Mouse (Mus musculus) layer of hippocampus, adult 9-10 months (tissue): Measurements from ENCODE around the gene Gtf3c2.

Source experiments
- DNase-seq: peaks from one replicate; pipeline ENCODE4 v3.0.0; 2022; ENCODE audit warnings: low spot score

Gene Gtf3c2

DNA sequence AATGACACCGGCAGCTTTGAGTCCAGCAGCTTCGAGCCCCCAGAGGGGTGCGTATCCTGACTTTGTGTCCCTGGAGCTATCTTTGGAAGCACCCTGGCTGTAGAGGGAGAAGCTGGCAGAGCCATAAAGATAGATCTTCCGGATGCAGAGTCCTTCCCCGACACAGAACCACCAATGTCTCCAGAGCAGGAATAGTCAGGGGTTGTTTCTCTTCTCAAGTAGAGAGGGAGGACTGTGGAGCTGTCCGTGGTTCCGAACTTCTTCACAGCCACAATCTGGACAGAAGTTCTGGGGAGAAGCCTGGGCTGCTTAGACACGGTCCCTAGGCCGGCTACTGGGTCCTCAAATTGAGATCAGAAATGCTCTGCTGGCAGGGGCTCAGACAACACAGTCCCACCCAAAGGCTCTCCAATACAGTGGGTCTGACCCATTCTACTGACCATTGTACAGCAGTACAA lies 40.9 kb downstream of the Gtf3c2 start:
- no peak for DNase-seq

DNA sequence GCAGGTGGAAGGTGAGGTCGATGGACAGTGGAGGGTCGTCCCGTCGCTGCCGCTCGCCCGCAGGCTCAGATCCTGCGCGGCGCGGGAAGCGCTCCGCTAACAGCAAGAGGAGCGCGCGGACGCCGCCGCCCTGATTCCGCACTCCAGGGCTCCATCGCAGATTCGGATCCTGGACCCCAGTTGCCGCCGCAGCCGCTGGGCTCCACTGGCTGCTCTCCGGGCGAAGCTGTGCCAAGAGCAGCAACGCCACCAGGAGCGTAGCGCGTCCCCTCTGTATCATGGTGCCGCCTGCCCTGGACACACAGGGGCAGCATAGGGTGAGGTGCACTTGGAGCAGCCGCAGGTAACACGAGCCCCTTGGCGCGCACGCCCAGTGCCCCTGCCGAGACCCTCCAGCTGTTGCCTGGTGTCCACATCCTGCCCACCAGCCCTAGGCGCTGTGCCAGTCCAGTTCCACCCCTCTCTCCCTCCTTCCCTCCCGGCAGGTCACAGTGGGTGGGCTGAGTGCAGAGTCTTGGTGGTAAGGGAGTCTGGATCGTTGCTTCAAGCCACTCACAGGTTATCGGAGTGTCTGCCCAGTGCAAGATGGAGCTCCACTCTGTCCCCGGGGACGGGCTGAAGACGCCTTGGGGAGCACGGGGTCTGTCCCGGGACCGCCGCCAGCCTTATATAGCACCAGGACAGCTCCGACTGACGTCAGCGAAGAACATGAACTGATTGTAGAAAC lies 41.5 kb downstream of the Gtf3c2 start, which contains the start of gene Ucn:
Ucn (minus strand) TSS at position 589 of the 727 bp plus-strand sequence.
- DNase-seq: no peak

DNA sequence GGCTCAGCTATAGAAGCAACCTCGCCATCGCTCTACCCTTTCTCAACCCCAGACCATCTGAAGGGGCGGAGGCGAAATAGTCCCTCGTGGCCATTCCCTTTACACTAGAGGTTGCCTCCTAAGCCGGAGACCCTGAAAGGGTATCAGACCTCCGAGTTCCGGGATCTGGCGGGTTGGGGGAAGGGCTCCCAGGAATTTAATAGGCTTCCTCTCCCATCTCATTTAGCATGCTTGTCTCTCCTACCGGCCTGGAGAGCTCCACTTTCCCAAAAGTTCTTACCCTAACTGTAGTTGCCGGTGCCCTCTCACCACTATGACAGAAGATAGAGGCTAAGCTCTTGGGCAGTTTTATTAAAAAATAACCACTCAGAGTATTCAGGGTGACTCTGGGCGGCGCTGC lies 42.3 kb downstream of the Gtf3c2 start:
- no peak for DNase-seq

DNA sequence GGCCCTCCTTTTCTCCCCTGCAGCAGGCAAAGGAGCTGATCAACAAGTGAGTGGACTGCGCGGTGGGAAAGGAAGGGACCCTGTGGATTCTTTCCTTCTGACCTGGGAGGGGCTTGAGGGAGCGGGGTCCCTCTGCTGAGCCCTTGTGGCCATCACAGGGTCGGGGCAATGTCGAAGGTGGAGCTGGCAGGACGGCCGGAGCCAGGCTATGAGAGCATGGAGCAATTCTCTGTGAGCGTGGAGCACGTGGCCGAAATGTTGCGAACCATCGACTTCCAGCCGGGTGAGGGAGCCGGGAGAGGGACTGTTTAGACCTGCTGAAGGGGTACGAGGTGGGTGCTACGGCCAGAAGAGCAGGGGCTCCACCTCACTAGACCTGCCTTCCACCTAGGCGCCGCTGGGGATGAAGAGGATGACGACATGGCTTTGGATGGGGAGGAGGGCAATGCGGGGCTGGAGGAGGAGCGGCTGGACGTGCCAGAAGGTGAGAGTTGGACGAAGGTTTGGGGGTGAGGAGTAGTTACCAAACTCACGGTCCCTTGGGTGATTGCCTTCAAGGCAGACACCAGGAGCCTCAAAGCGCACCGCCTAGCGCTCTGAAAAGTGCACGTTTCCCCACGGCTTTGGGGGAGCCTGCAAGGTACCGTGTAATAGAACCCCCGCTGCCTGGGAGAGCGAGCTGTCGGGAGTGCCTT lies 43.1 kb downstream of the Gtf3c2 start:
- DNase-seq: no peak

DNA sequence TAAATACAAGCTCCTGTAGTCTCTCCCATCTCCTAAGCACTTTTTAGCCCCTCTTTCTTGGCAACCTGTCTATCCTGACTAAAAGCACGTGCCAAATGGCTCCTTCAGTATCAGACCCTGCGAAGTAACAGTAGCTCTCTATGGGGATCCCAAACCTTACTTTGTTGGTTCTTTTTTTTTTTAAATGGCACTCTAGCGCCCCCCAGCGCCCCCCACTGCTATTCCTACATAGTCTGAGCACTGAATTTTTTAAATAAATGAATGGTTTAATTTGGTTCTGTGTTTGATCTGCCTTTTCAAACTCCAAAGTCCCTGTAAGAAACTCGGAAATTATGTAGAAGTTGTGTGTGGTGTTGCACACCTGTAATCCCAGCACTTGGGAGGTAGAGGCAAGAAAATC lies 53.9 kb downstream of the Gtf3c2 start:
- DNase-seq: no peak

DNA sequence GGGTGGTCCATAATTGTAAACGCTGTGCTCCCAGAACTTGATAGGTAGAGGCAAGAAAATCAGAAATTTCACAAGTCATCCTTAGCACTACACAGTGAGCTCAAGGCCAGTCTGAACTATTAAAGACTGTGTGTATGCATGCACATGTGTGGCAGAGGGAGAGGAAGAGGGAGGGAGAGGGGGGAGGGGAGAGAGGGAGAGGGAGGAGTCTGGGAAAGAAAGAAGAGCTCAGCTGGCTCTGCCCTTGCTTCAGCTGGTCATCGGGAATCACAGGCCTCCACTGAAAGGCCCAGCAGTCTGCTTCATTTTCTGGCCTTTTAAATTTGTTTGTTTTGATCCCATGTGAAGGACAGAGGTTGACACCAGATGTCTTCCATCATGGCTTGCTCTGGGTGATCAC lies 56.5 kb downstream of the Gtf3c2 start:
- no peak for DNase-seq

DNA sequence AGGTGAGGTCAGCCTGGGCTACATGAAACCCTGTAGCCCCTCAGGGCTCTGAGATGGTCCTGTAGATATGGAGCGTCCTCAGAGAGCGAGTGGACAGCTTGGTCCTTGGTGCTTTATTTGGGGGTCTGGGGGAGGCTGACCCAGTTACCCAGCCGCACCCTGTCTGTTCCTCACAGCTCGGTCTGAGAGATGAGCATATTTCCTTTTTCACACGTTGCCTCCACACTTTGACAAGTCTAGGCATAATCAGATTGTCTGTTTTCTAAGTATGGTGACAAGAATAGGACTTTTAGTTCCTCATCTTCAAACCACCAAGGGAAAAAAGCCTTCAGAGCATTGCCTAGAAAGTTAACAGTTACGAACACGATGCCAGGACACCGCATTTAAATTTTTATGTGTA lies 58.8 kb downstream of the Gtf3c2 start:
- no peak for DNase-seq

DNA sequence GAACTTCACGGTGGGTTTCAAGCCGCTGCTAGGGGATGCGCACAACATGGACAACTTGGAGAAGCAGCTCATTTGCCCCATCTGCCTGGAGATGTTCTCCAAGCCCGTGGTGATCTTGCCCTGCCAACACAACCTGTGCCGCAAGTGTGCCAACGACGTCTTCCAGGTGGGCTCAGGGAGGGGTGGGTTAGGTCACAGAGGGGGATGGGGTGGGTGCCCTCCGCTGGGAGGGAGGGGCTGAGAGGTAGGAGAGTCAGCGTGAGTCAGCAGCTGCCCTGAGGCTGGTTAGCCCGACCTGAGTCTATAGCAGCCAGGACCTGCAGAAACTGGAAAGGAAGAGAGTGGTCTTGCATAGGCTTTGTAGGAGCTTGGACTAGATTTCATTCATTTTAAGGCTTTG lies 63.0 kb downstream of the Gtf3c2 start:
- DNase-seq: no peak

DNA sequence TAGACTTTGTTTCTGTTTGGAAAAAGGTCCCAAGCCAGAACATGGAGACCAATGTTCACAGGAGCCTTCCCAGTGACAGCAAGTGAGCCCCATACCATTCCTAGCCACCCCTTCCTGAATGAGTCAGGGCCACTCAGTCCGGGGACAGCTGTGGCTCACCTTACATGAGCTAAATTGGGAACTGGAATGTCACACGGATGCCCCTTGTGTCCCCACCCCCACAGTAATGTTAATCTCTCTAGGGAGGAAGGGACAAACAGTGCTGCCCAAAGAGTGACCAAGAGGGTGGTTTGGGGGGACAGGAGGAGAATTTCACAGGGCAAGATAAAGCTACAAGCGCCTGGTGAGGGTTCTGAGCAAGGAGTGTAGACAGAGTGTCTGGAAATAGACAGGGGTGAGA lies 63.6 kb downstream of the Gtf3c2 start, which contains the start of gene Trim54:
Trim54 (plus strand) TSS at position 359 of the 400 bp plus-strand sequence.
- no peak for DNase-seq

DNA sequence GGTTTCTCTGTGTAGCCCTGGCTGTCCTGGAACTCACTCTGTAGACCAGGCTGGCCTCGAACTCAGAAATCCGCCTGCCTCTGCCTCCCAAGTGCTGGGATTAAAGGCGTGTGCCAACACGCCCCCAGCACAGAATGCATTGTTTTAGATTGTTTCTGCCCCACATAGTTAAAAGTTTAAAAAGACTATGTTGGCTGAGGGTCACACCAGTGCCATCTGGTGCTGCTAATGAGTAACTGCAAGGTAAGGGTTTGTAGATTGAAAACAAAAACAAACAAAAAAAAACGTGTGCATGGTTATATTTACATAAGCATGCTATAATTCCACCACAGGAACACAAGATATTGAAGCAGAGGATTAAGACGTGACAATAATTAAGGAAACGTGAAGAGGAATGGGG lies 69.2 kb downstream of the Gtf3c2 start:
- no peak for DNase-seq

DNA sequence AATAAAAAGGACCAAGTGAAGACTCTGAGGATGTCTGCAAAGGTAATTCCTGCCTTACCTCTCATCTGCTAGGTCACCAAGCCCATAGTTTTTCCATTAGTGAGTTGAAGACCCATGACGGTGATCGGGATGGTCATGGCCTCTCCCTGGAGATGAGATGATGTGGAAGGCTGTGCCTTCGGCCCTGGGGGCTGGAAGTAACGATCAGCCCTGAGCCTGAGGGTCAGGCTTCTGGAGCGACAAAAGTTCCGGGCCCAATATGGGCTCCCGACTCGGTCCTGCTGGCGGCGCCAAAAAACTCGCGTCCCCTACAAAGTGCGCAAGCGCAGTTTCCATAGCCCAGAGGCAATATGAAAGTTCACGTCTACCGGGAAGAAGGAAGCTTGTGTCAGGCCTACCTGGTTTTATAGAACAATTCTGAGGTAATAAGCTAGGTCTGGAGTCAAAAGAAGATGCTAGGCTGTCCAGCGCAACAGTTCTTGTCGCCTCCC lies 71.9 kb downstream of the Gtf3c2 start, which contains the start of gene Slc30a3:
Slc30a3 (minus strand) TSS at position 238 of the 491 bp plus-strand sequence.
- DNase-seq: no peak
